Comparison of ENCODE assay signal across 14 mouse cellular contexts in genomic region chr6:121039286-121039685, GRCm38 (mm10).
DNase-seq lines count a peak whose midpoint lies in the region; ATAC-seq and TF ChIP-seq lines count a peak whose summit lies in the region.
"Had no signal": no experiment of that assay in that cellular context is flagged by ENCODE, and none has a peak within 500 bp of the region (broad histone marks: within the 10 kb centered on the region; RNA-seq: fewer than 3 reads in every experiment).

No protein-coding gene starts in this region.

- TF ChIP-seq CTCF in layer of hippocampus, adult 2 months (conservative IDR thresholded peaks at IDR 0.05) = no peak
- TF ChIP-seq CTCF in hindbrain, postnatal 0 days (IDR thresholded peaks at IDR 0.05; ENCODE audit: low read depth) = no peak

- DNase-seq in forebrain, embryonic 10.5 days (ENCODE audit: extremely low spot score, low spot score) = no peak
- DNase-seq in cerebellum, adult 9-10 months = peak; percentile 71
- peak; percentile 55 to 74 for DNase-seq in layer of hippocampus, adult 2 months (ENCODE audit: low spot score in 2 of 2)
- DNase-seq in right cerebral cortex, postnatal 10 days (ENCODE audit: low spot score in 2 of 2) = peak; percentile 80 to 89
- DNase-seq in urinary bladder, postnatal 36 days (ENCODE audit: low spot score in 2 of 2) = no peak
- DNase-seq in hindbrain, postnatal 0 days (ENCODE audit: low spot score) = no peak
- DNase-seq: kidney, postnatal 14 days; liver, postnatal 0 days had no signal

- ATAC-seq in forebrain, embryonic 15.5 days (replicated peaks) = peak; percentile 72
- no peak for ATAC-seq in kidney, embryonic 16.5 days (ENCODE audit: low FRiP score, low TSS enrichment)
- no peak for ATAC-seq in hindbrain, postnatal 0 days
- ATAC-seq: CD4-positive, CD25-positive, alpha-beta regulatory T cell, adult 4 months; liver, postnatal 0 days; midbrain, embryonic 15.5 days had no signal

- peak overlapping the region; percentile 77 for H3K27ac ChIP-seq in forebrain, embryonic 15.5 days (replicated peaks)
- H3K27ac ChIP-seq in forebrain, embryonic 10.5 days = no peak overlapping the region
- peak overlapping the region; percentile 67 for H3K27ac ChIP-seq in layer of hippocampus, adult 2 months
- H3K27ac ChIP-seq in kidney, embryonic 16.5 days (ENCODE audit: low read length) = no peak overlapping the region
- H3K27ac ChIP-seq in hindbrain, postnatal 0 days = no peak overlapping the region
- H3K27ac ChIP-seq: hindbrain, embryonic 14.5 days; midbrain, embryonic 15.5 days; stomach, postnatal 0 days had no signal

- 48% methylated on average over 9 of the region's 9 CpGs for WGBS in forebrain, embryonic 15.5 days
- WGBS in forebrain, embryonic 10.5 days = 86% methylated on average over 9 of the region's 9 CpGs
- WGBS in kidney, embryonic 16.5 days = 84% methylated on average over 9 of the region's 9 CpGs
- 77% methylated on average over 9 of the region's 9 CpGs for WGBS in hindbrain, postnatal 0 days

- no peaks in the 10 kb centered on the region for H3K27me3 ChIP-seq in forebrain, embryonic 15.5 days
- no peaks in the 10 kb centered on the region for H3K27me3 ChIP-seq in forebrain, embryonic 10.5 days (ENCODE audit: poor library complexity, severe bottlenecking)
- no peaks in the 10 kb centered on the region for H3K27me3 ChIP-seq in kidney, embryonic 16.5 days (ENCODE audit: insufficient read depth, low read length)
- H3K27me3 ChIP-seq in hindbrain, postnatal 0 days (ENCODE audit: insufficient read depth, low read length) = no peaks in the 10 kb centered on the region
- H3K27me3 ChIP-seq: midbrain, embryonic 15.5 days had no signal

- H3K4me2 ChIP-seq in forebrain, embryonic 15.5 days (replicated peaks) = no peak overlapping the region
- H3K4me2 ChIP-seq in kidney, embryonic 16.5 days (replicated peaks; ENCODE audit: low read depth, low read length) = no peak overlapping the region
- H3K4me2 ChIP-seq in hindbrain, postnatal 0 days (ENCODE audit: low read depth, low read length) = no peak overlapping the region
- H3K4me2 ChIP-seq: hindbrain, embryonic 14.5 days; midbrain, embryonic 15.5 days had no signal

- H3K4me1 ChIP-seq in forebrain, embryonic 15.5 days = peaks cover 13% of the 10 kb centered on the region
- H3K4me1 ChIP-seq in forebrain, embryonic 10.5 days = peaks cover 13% of the 10 kb centered on the region; the same call in 1 of the 2 replicates
- peaks cover 11% of the 10 kb centered on the region; the same call in 1 of the 2 replicates for H3K4me1 ChIP-seq in kidney, embryonic 16.5 days (ENCODE audit: insufficient read depth, low read length)
- H3K4me1 ChIP-seq in hindbrain, postnatal 0 days (ENCODE audit: insufficient read depth, low read length) = no peaks in the 10 kb centered on the region
- H3K4me1 ChIP-seq: midbrain, embryonic 15.5 days had no signal

- H3K36me3 ChIP-seq in forebrain, embryonic 15.5 days = peaks cover 48% of the 10 kb centered on the region
- H3K36me3 ChIP-seq in forebrain, embryonic 10.5 days (replicated peaks) = peaks cover 81% of the 10 kb centered on the region
- peaks cover 21% of the 10 kb centered on the region for H3K36me3 ChIP-seq in kidney, embryonic 16.5 days (ENCODE audit: insufficient read depth, low read length)
- H3K36me3 ChIP-seq in hindbrain, postnatal 0 days (ENCODE audit: insufficient read depth, low read length) = peaks cover 17% of the 10 kb centered on the region; the same call in 1 of the 2 replicates

- no peaks in the 10 kb centered on the region for H3K9me3 ChIP-seq in forebrain, embryonic 15.5 days
- H3K9me3 ChIP-seq in forebrain, embryonic 10.5 days = no peaks in the 10 kb centered on the region
- H3K9me3 ChIP-seq in kidney, embryonic 16.5 days (ENCODE audit: low read length) = no peaks in the 10 kb centered on the region
- H3K9me3 ChIP-seq in hindbrain, postnatal 0 days (ENCODE audit: low read length) = no peaks in the 10 kb centered on the region
- H3K9me3 ChIP-seq: midbrain, embryonic 15.5 days had no signal

- no peak overlapping the region for H3K4me3 ChIP-seq in forebrain, embryonic 15.5 days
- H3K4me3 ChIP-seq in forebrain, embryonic 10.5 days = no peak overlapping the region
- H3K4me3 ChIP-seq in layer of hippocampus, adult 2 months = no peak overlapping the region
- no peak overlapping the region for H3K4me3 ChIP-seq in kidney, embryonic 16.5 days (ENCODE audit: low read length)
- H3K4me3 ChIP-seq in hindbrain, postnatal 0 days (ENCODE audit: low read length) = no peak overlapping the region
- H3K4me3 ChIP-seq: midbrain, embryonic 15.5 days had no signal

- H3K9ac ChIP-seq in forebrain, embryonic 15.5 days (replicated peaks) = no peak overlapping the region
- no peak overlapping the region for H3K9ac ChIP-seq in kidney, embryonic 16.5 days (replicated peaks; ENCODE audit: low read length)
- H3K9ac ChIP-seq in hindbrain, postnatal 0 days (replicated peaks; ENCODE audit: low read length) = no peak overlapping the region
- H3K9ac ChIP-seq: hindbrain, embryonic 14.5 days; liver, postnatal 0 days; midbrain, embryonic 15.5 days had no signal

Comparison
In these comparisons a context has a peak if more than half of its experiments do, and no peak if none do; other contexts are left out.
1. H3K27ac ChIP-seq: peak in forebrain, embryonic 15.5 days (single experiment) and layer of hippocampus, adult 2 months (single experiment); none in forebrain, embryonic 10.5 days (single experiment), kidney, embryonic 16.5 days (single experiment) and hindbrain, postnatal 0 days (single experiment).
2. DNase-seq: peak in cerebellum, adult 9-10 months (single experiment), layer of hippocampus, adult 2 months (2 of 2) and right cerebral cortex, postnatal 10 days (2 of 2); none in forebrain, embryonic 10.5 days (single experiment), urinary bladder, postnatal 36 days (0 of 2) and hindbrain, postnatal 0 days (single experiment).